Mouse (Mus musculus) CH12.LX (cell line): Measurements from ENCODE around the gene Prph.

ENCODE experiments used
- E2F4 ChIP-seq: IDR thresholded peaks from 2 replicates; pipeline ENCODE4 v1.6.1; 2011; ENCODE audit warnings: low read depth, low read length, improper control_type of control experiment; ENCODE audit not compliant: insufficient replicate concordance
- POLR2A ChIP-seq: IDR thresholded peaks from 2 replicates; pipeline ENCODE4 v1.6.1; 2011; ENCODE audit warnings: low read depth, mild to moderate bottlenecking, improper control_type of control experiment, low read length
- SIN3A ChIP-seq: IDR thresholded peaks from 2 replicates; pipeline ENCODE4 v1.6.1; 2012; ENCODE audit warnings: low read length, improper control_type of control experiment, inconsistent platforms
- USF1 ChIP-seq: IDR thresholded peaks from 2 replicates; pipeline ENCODE4 v1.6.1; 2014; ENCODE audit warnings: low read depth, mild to moderate bottlenecking, inconsistent platforms, low read length, improper control_type of control experiment

DNA sequence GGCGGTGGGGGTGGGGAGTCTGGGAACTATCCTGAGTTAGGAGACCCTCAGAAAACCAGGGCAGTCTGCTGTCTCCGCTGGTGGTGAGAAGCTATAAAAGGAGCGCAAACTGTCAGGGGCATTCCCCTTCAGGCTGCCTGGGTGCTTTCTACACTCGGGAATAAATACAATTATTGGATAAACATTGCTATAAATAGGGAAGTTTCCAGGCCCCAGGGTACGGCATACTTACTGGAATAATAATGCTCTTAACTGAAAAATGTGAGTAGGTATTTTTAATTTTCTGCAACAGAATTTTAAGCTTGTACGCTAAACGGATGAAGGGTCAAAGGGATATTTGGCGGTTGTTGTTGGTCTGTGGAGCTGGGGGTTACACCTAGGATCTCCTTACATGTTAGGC lies 35.5 kb upstream of the Prph start:
- TF ChIP-seq SIN3A (no peak), POLR2A (no peak), E2F4 (no peak), USF1 (no peak)
